8 mouse cellular contexts compared by ENCODE assay signal in genomic region chr7:127519284-127519683, GRCm38 (mm10). TPM values are rescaled to one million over a fixed set of nuclear protein-coding genes. Genes with fewer than 3 reads are reported as not detected.
DNase-seq lines count a peak whose midpoint lies in the region; ATAC-seq lines count a peak whose summit lies in the region.

Gene Gm42715, plus strand, starts transcription at chr7:127519584.

- peaks cover 5% of the 10 kb centered on the region; the same call in 1 of the 2 replicates for H3K4me1 ChIP-seq in heart, embryonic 12.5 days (replicated peaks)

- H3K9ac ChIP-seq in heart, embryonic 12.5 days: no peak within 1 kb of the TSS

- no peaks in the 10 kb centered on the region for H3K9me3 ChIP-seq in heart, embryonic 12.5 days (replicated peaks)

- WGBS in heart, embryonic 12.5 days: 93% methylated on average over 3 of the region's 3 CpGs

- H3K36me3 ChIP-seq in heart, embryonic 12.5 days: peaks cover 81% of the 10 kb centered on the region

- H3K4me2 ChIP-seq in heart, embryonic 12.5 days: no peak within 1 kb of the TSS

- intact Hi-C loops in heart, postnatal 10 days (cut with DNase I): no loop called here

- H3K4me3 ChIP-seq in heart, embryonic 12.5 days: no peak within 1 kb of the TSS

- ATAC-seq in heart, embryonic 12.5 days (ENCODE audit: insufficient number of reproducible peaks, low FRiP score): no peak
- ATAC-seq in inflammation-experienced regulatory T-cells, adult 6 months: no peak

- H3K27ac ChIP-seq in heart, embryonic 12.5 days (ENCODE audit: poor library complexity, severe bottlenecking): no peak within 1 kb of the TSS

- no peaks in the 10 kb centered on the region for H3K27me3 ChIP-seq in heart, embryonic 12.5 days (replicated peaks)

- DNase-seq in heart, postnatal 10 days: no peak
- no peak for DNase-seq in urinary bladder, adult 2 months (ENCODE audit: low spot score)
- no peak for DNase-seq in urinary bladder, postnatal 36 days (ENCODE audit: low spot score in 2 of 2)
- no peak for DNase-seq in Muller cell, postnatal 12 days (ENCODE audit: inconsistent ontology term)
- no peak for DNase-seq in thymus, adult 18-20 months
- DNase-seq in layer of hippocampus, postnatal 14 days (ENCODE audit: low spot score in 2 of 2): no peak

RNA-seq across cellular contexts. Expression of gene Gm42715, which starts in this region (rescaled TPM):
- total RNA-seq in heart, postnatal 10 days (2021): 10 to 100 TPM; 14.1 to 14.3 TPM
- 8.5 and 9.1 TPM in 2 replicates for polyA plus RNA-seq in heart, embryonic 12.5 days (2016; fragmentation: Nextera tagmentation; extraction: Ambion mirVana)
- polyA plus RNA-seq in urinary bladder, adult 2 months (2012; rRNA removed): 19.3 and 25.2 TPM in 2 replicates
- polyA plus RNA-seq in inflammation-experienced regulatory T-cells, adult 6 months (2017; shearing (Covaris generic)): 10 to 100 TPM; 22.6 to 29.7 (median 25.3) TPM
- total RNA-seq in layer of hippocampus, postnatal 14 days (2021): 10 to 100 TPM in 1 of 2 experiments, 1 to 10 TPM in 1; 9.8 to 11.0 TPM
